Mouse (Mus musculus) neural tube, embryonic 11.5 days (tissue): ENCODE data around the gene Sbno2. TPM values are rescaled to one million over a fixed set of nuclear protein-coding genes. Genes with fewer than 3 reads are reported as not detected.

Experiments used
- ATAC-seq: fragments of 200-750 bp; cut with Nextera tagmentation; 2 replicates; pipeline ENCODE4 v1.8.0; 2017; ENCODE audit warnings: moderate number of reproducible peaks, mild to moderate bottlenecking, moderate TSS enrichment, moderate library complexity; ENCODE audit not compliant: insufficient read depth, low FRiP score, low TSS enrichment
- DNase-seq: peaks from one replicate; pipeline ENCODE4 v3.0.0-alpha.2; 2015; ENCODE audit warnings: low spot score
- H3K27ac ChIP-seq: fragments of 300-500 bp; sonication (generic); 2 replicates; pipeline ENCODE4 v1.5.1; 2014; ENCODE audit warnings: low read depth, mild to moderate bottlenecking, low read length
- H3K27me3 ChIP-seq: fragments of 300-500 bp; sonication (generic); 2 replicates; pipeline ENCODE4 v1.6.1; 2014; ENCODE audit warnings: mild to moderate bottlenecking, low read length, mixed read lengths; ENCODE audit not compliant: control insufficient read depth, insufficient read depth
- H3K36me3 ChIP-seq: fragments of 300-500 bp; sonication (generic); 2 replicates; pipeline ENCODE4 v1.6.1; 2014; ENCODE audit warnings: mild to moderate bottlenecking, low read length, moderate library complexity, mixed read lengths; ENCODE audit not compliant: control insufficient read depth, insufficient read depth
- H3K4me1 ChIP-seq: fragments of 300-500 bp; sonication (generic); 2 replicates; pipeline ENCODE4 v1.6.1; 2014; ENCODE audit warnings: low read length, mixed read lengths; ENCODE audit not compliant: control insufficient read depth, insufficient read depth
- H3K4me2 ChIP-seq: fragments of 300-500 bp; sonication (generic); 2 replicates; pipeline ENCODE4 v1.6.1; 2014; ENCODE audit warnings: low read depth, mild to moderate bottlenecking, moderate library complexity
- H3K4me3 ChIP-seq: fragments of 300-500 bp; sonication (generic); 2 replicates; pipeline ENCODE4 v1.5.1; 2014; ENCODE audit warnings: low read depth, low read length
- H3K9ac ChIP-seq: fragments of 300-500 bp; sonication (generic); 2 replicates; pipeline ENCODE4 v1.6.1; 2014; ENCODE audit warnings: mild to moderate bottlenecking, low read length
- H3K9me3 ChIP-seq: fragments of 300-500 bp; sonication (generic); 2 replicates; pipeline ENCODE4 v1.6.1; 2016; ENCODE audit warnings: low read length; ENCODE audit not compliant: control insufficient read depth
- WGBS: fragments of 180-500 bp; shearing (Covaris S2); extraction: QIAGEN DNeasy Blood & Tissue Kit; methylation state at CpG from one replicate; pipeline ENCODE4 v1.1.7; 2014; 5-methylcytosine and 5-hydroxymethylcytosine counted together
- polyA plus RNA-seq: library from polyadenylated mRNA; unstranded; fragments of >200 nt; fragmentation: Nextera tagmentation; extraction: Ambion mirVana; gene quantifications from 2 replicates; pipeline ENCODE4 v1.2.1, GENCODE M21; 2014

Gene Sbno2
- polyA plus RNA-seq, 1 experiment from 2014 or later, result 11.9 TPM

DNA sequence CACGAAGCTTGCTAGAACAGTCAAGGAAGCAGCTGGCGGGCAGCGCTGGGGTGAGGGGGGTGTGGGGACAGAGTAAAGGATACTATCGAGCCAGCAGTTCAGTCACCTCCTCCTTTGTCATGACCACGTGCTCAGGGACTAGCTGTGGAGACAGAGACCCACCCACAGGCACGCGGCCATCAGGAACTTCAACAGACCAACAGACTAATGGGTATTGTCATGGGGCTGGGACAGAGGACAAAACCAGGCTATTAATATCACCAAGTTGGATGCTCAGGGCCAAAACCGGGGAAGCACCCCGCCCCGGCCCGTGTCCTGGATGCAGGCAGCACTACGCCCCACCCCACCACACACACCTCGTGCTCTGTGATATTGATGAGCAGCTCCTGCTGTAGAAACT is 68.5 kb downstream of the Sbno2 start:
- DNase-seq (no peak), ATAC-seq (no peak)
- H3K27me3 ChIP-seq, result no peaks in the 10 kb centered on the region
- no peaks in the 10 kb centered on the region for H3K9me3 ChIP-seq
- H3K4me3 ChIP-seq, result no peak overlapping the region
- H3K36me3 ChIP-seq, result peaks cover 23% of the 10 kb centered on the region
- H3K4me1 ChIP-seq, result peaks cover 11% of the 10 kb centered on the region
- no peak overlapping the region for H3K4me2 ChIP-seq
- 96% methylated on average over 13 of the region's 13 CpGs for WGBS
- no peak overlapping the region for H3K9ac ChIP-seq
- H3K27ac ChIP-seq, result no peak overlapping the region

GRCm38 (mm10) chr10:80035686-80036085 is 69.7 kb downstream of the Sbno2 start:
- 96% methylated on average over 5 of the region's 5 CpGs for WGBS
- no peak overlapping the region for H3K4me3 ChIP-seq
- H3K4me1 ChIP-seq, result peaks cover 11% of the 10 kb centered on the region
- H3K4me2 ChIP-seq, result no peak overlapping the region
- no peak for ATAC-seq
- no peaks in the 10 kb centered on the region for H3K9me3 ChIP-seq
- H3K9ac ChIP-seq, result no peak overlapping the region
- DNase-seq, result no peak
- H3K27me3 ChIP-seq, result no peaks in the 10 kb centered on the region
- peaks cover 23% of the 10 kb centered on the region for H3K36me3 ChIP-seq
- no peak overlapping the region for H3K27ac ChIP-seq

- Histone ChIP-seq H3K27me3 (no peaks in the 10 kb centered on the region), H3K36me3 (peaks cover 23% of the 10 kb centered on the region), H3K27ac (no peak overlapping the region), H3K4me3 (no peak overlapping the region), H3K4me1 (peaks cover 11% of the 10 kb centered on the region), H3K9me3 (no peaks in the 10 kb centered on the region), H3K9ac (no peak overlapping the region), H3K4me2 (no peak overlapping the region)
- ATAC-seq (no peak), DNase-seq (no peak)
- WGBS, result 85% methylated on average over 8 of the region's 8 CpGs
Measured at GRCm38 (mm10) chr10:80035148-80035547, 70.2 kb downstream of the Sbno2 start.

GRCm38 (mm10) chr10:80033511-80034391 is 71.6 kb downstream of the Sbno2 start:
- no peak overlapping the region for H3K27ac ChIP-seq

DNA sequence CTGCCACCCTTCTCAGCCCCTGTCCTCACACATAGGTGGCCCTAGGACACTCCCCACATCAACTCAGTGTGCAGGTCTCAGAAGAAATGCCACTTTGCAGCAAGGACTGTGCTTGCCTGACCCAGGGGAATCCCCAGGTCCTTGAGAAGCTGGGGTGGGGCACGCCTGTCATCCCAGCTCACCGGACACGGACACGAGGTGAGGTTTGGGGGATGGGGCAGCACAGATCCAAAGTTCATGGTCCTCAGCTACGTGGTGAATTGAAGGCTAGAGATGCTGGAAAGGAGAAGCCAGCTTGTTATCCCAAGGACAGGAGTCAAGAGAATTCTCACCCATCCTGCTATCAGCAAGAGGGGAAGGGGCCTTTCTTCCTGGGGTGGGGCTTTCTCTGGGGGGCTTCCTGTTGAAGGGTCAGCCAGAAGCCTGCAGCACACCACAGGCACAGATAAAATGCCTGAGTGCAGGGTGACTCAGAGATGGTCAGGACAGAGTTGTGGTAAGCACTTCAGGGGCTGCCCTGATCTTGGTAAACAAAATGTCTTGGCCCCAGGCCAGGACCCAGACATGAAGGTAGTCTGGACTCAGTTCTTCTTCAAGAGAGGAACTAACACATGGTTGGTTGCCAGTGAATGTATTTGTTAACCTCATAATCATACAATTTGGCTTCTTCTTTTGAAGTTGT is 72.4 kb downstream of the Sbno2 start:
- DNase-seq, result no peak
- ATAC-seq, result no peak
- no peak overlapping the region for H3K4me2 ChIP-seq
- no peaks in the 10 kb centered on the region for H3K9me3 ChIP-seq
- peaks cover 2% of the 10 kb centered on the region for H3K4me1 ChIP-seq
- WGBS, result 81% methylated on average over 5 of the region's 5 CpGs
- no peak overlapping the region for H3K4me3 ChIP-seq
- peaks cover 23% of the 10 kb centered on the region for H3K36me3 ChIP-seq
- no peaks in the 10 kb centered on the region for H3K27me3 ChIP-seq
- H3K27ac ChIP-seq, result no peak overlapping the region
- H3K9ac ChIP-seq, result no peak overlapping the region

More at GRCm38 (mm10) chr10:80033511-80034391, 71.6 kb downstream of the Sbno2 start:
- ATAC-seq (no peak), DNase-seq (peak; percentile 33)
- H3K4me2 ChIP-seq, result no peak overlapping the region
- WGBS, result 44% methylated on average over 9 of the region's 9 CpGs
- no peaks in the 10 kb centered on the region for H3K9me3 ChIP-seq
- peaks cover 10% of the 10 kb centered on the region for H3K4me1 ChIP-seq
- no peak overlapping the region for H3K4me3 ChIP-seq
- no peaks in the 10 kb centered on the region for H3K27me3 ChIP-seq
- H3K36me3 ChIP-seq, result peaks cover 23% of the 10 kb centered on the region
- no peak overlapping the region for H3K9ac ChIP-seq

- H3K4me2 ChIP-seq, result no peak overlapping the region
- H3K27me3 ChIP-seq, result no peaks in the 10 kb centered on the region
- H3K4me3 ChIP-seq, result no peak overlapping the region
- peaks cover 5% of the 10 kb centered on the region; the same call in 1 of the 2 replicates for H3K36me3 ChIP-seq
- H3K27ac ChIP-seq, result no peak overlapping the region
- no peaks in the 10 kb centered on the region for H3K9me3 ChIP-seq
- 87% methylated on average over 17 of the region's 17 CpGs for WGBS
- no peak overlapping the region for H3K9ac ChIP-seq
- ATAC-seq (no peak), DNase-seq (no peak)
- no peaks in the 10 kb centered on the region for H3K4me1 ChIP-seq
Measured at GRCm38 (mm10) chr10:80030736-80031135, 74.6 kb downstream of the Sbno2 start.

GRCm38 (mm10) chr10:80030191-80030590 is 75.2 kb downstream of the Sbno2 start:
- Histone ChIP-seq H3K9ac (no peak overlapping the region), H3K9me3 (no peaks in the 10 kb centered on the region), H3K36me3 (peaks cover 2% of the 10 kb centered on the region; the same call in 1 of the 2 replicates), H3K27ac (no peak overlapping the region), H3K4me2 (no peak overlapping the region), H3K4me3 (no peak overlapping the region), H3K4me1 (no peaks in the 10 kb centered on the region), H3K27me3 (no peaks in the 10 kb centered on the region)
- ATAC-seq, result no peak
- no peak for DNase-seq
- 82% methylated on average over 8 of the region's 9 CpGs for WGBS

DNA sequence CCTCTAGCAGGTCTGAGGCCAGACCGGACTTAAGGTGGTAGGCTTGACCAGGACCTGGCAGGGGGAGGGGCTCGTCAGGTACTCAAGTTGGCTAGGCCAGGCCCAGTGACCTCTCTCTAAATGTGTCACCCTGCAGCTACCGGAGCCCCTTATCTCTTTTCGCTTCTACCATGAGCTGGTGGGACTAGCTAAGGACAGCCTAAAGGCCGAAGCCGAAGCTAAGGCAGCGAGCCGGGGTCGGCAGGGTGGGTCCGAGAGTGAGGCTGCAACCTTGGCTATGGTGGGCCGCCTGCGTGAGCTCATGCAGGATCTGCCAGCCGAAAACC is 76.9 kb downstream of the Sbno2 start:
- Histone ChIP-seq H3K9ac (no peak overlapping the region), H3K9me3 (no peaks in the 10 kb centered on the region), H3K4me2 (no peak overlapping the region), H3K4me3 (no peak overlapping the region), H3K4me1 (no peaks in the 10 kb centered on the region), H3K27ac (no peak overlapping the region), H3K27me3 (no peaks in the 10 kb centered on the region), H3K36me3 (no peaks in the 10 kb centered on the region)
- ATAC-seq (no peak), DNase-seq (no peak)
- WGBS, result 91% methylated on average over 13 of the region's 13 CpGs
